ENCODE assay signal across 17 mouse cellular contexts in the genomic region with DNA sequence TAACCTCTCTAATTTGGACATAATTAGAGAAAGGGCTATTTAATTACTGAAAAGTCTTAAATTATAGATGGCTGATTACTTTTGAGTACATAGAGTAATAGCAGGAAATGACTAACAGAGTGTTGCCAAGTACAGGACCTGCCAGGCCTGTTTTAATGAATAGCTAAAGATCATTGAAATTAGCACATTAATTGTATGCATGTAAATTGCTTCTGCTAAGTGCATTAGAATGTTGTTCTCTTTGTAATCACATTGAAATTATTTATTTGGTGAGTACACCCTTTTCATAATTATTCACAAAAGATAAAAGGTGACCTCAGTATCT.
"Had no signal": no experiment of that assay in that cellular context is flagged by ENCODE, and none has a peak within 500 bp of the region (broad histone marks: within the 10 kb centered on the region; RNA-seq: fewer than 3 reads in every experiment).

No protein-coding gene starts in this region.

- H3K27ac ChIP-seq: lung, embryonic 15.5 days; macrophage; midbrain, embryonic 13.5 days; neural tube, embryonic 12.5 days; stomach, embryonic 15.5 days; stomach, postnatal 0 days had no signal

- ATAC-seq: lung, postnatal 0 days had no signal

- H3K9me3 ChIP-seq: lung, embryonic 15.5 days; midbrain, embryonic 13.5 days; midbrain, embryonic 15.5 days; neural tube, embryonic 12.5 days; stomach, embryonic 15.5 days had no signal

- H3K9ac ChIP-seq: lung, embryonic 15.5 days; midbrain, embryonic 13.5 days; midbrain, embryonic 15.5 days; neural tube, embryonic 12.5 days; stomach, embryonic 15.5 days had no signal

- H3K36me3 ChIP-seq: lung, embryonic 15.5 days; midbrain, embryonic 13.5 days; midbrain, embryonic 15.5 days; neural tube, embryonic 12.5 days; stomach, embryonic 15.5 days had no signal

- H3K4me3 ChIP-seq: lung, embryonic 15.5 days; megakaryocyte, embryonic 14.5 days; midbrain, embryonic 13.5 days; midbrain, embryonic 15.5 days; neural tube, embryonic 12.5 days; stomach, embryonic 15.5 days had no signal

- H3K4me1 ChIP-seq: lung, embryonic 15.5 days; megakaryocyte, embryonic 14.5 days; midbrain, embryonic 13.5 days; neural tube, embryonic 12.5 days; stomach, embryonic 15.5 days had no signal

- H3K27me3 ChIP-seq: lung, embryonic 15.5 days; megakaryocyte, embryonic 14.5 days; midbrain, embryonic 13.5 days; midbrain, embryonic 15.5 days; neural tube, embryonic 12.5 days; stomach, embryonic 15.5 days had no signal

- H3K4me2 ChIP-seq: lung, embryonic 15.5 days; midbrain, embryonic 11.5 days; midbrain, embryonic 13.5 days; neural tube, embryonic 12.5 days; stomach, embryonic 15.5 days had no signal

- DNase-seq: lung, adult 2 months; lung, postnatal 14 days; lung, postnatal 36 days; right cerebral cortex, postnatal 14 days; thymus, adult 2 months; thymus, postnatal 25 days; thymus, postnatal 4 days had no signal
